Mouse (Mus musculus): ENCODE results near the gene C2.
A peak's percentile ranks its signal among the peaks of the same experiment; 100 is the strongest.

The C2 gene

GRCm38 (mm10) chr17:34898160-34898586 is at the start of gene C2, which contains the start of gene Ehmt2:
Gene C2 (minus strand): TSS chr17:34898265.
Gene Ehmt2 (plus strand): TSS chr17:34898469.
- peak; percentile 75 to 89 for DNase-seq (ENCODE audit: low spot score in 2 of 2)

GRCm38 (mm10) chr17:34947606-34948005 is 49.5 kb upstream of the C2 start:
- DNase-seq (ENCODE audit: low spot score in 2 of 2) = peak in 1 of 2 experiments; percentile 25

- DNase-seq (ENCODE audit: low spot score in 2 of 2) = no peak
Measured at GRCm38 (mm10) chr17:34946486-34947140, 48.5 kb upstream of the C2 start.

DNA sequence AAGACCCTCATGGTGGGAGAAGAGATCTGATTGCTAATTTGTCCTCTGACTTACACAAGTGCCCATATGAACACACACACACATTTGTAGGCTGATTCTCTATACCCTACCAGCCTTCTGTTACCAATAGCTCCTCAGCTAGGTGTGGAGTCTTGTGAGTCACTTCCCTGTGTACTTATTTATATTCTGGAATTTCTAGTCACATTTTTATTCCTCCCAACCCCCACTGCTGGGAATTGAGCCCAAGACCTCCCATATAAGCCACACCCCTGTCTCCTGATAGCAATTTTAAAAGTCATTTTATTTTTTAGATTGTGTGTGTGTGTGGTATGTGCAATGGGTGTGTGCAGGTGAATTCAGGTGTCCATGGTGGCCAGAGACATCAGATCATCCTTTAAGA is 46.3 kb upstream of the C2 start:
- no peak for DNase-seq (ENCODE audit: low spot score in 2 of 2)

DNA sequence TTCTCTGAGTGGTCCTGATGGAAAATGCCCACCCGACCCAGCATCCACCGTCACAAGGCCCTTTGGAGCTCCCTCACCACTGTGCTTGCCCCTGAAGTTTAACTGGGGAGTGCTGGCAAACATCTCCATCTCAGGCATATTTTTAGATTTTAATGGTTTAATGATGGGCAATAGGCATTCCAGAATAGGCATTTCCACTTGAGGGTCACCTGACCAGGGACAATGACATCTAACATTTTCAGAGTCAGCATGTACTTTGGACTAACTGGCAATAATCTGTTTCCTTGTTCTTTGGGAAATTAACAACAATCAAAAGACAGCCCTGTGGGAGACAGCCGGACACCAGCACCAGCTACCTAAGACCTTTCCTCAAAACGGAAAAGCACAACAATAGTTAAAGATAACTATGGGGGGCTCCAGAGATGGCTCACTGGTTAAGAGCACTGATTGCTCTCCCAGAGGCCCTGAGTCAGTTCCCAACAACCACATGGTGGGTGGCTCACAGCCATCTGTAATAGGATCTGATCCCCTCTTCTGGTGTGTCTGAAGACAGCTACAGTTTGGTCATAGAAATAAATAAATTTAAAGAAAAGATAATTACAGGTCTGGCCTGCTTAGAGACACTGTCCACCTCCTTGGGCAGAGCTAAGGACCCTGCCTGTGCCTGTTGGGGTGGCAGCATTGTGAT is 45.2 kb upstream of the C2 start:
- no peak for DNase-seq (ENCODE audit: low spot score in 2 of 2)

DNA sequence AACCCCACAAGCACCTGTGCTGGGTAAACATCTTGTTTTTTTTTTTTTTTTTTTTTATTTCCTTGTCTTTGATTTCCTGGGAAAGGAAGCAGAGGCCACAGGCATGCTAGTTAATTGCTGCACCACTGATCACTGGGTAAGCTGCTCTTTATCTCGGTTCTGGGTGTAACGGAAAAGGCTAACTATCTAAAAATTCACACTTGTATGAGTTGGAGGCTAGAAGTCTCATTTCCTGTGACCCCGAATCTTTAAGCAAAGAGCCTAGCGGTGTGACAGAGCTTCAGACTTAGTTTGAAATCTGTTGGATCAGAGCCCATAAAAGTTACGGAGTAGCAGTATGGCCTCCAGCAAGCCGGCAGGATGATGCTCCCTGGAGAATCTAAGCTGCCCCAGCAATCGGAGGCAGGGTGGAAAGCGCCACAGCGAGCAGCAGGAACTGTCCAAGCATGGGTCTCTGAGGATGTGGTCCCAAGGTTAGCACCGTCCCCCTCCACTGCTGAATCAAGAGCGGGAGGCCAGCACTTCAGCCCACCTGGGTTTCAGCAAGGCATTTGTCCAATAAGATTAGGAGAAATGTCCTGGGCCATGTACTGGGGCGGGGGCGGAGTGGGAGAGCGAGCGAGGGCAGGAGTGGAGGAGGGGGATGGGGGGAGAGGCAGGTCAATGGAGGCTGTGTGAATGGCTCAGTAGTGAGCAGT is 43.4 kb upstream of the C2 start:
- DNase-seq (ENCODE audit: low spot score in 2 of 2) = no peak

DNA sequence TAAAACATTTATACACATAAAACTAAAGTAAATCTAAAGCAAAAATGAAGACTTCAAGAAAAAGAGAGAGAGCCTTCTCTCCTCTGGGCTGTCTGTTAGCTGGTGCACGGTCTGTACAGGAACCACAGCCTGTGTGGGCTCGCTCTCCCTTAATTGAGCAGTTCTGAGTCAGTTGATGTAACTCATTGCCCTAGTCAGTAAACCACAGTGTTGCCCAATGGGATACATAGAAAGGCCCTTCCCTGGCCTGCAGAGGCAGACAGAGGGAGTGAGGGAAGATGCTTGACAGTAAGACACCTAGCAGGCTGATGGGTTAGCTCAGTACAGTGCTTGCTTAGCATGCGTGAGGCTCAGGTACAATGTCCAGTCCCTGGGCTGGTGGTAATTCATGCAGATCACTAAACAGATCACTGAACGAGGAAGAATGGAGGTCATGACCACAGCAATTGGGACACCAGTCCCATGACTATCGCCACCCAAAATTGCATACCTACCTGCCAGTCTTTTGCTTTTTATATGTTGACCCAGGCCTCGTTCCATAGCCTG is 40.0 kb upstream of the C2 start:
- no peak for DNase-seq (ENCODE audit: low spot score in 2 of 2)

DNA sequence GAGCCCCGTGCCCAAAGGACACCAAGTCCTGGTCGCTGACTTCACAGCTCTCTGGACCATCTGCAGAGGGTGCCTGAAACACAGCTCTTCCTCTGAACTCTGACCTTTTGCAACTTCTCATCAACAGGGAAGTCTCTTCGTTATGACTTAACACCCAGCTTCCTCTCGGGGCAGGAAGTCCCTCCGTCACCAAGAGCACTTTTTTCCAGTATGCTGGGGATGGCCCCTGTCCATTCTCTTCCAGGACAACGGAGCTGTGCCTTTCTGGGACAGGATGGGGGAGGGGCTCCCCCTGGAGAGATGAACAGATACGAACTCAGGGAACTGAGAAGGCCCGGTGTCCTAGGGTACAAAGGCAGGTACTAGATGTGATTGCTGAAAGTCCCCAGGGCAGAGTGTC is 36.8 kb upstream of the C2 start:
- no peak for DNase-seq (ENCODE audit: low spot score in 2 of 2)

DNA sequence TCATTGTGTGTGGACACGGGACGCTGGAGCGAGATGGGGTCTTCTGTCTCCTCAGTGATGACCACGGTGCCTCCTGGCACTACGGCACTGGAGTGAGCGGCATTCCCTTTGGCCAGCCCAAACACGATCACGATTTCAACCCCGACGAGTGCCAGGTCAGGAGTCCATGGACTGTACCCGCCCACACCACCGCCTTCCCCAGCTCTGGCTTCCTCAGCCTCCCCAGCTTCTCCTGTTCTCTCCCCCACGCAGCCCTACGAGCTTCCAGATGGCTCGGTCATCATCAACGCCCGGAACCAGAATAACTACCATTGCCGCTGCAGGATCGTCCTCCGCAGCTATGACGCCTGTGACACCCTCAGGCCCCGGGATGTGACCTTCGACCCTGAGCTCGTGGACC is 36.0 kb upstream of the C2 start:
- no peak for DNase-seq (ENCODE audit: low spot score in 2 of 2)

GRCm38 (mm10) chr17:34932287-34932686 is 34.2 kb upstream of the C2 start:
- no peak for DNase-seq (ENCODE audit: low spot score in 2 of 2)

DNA sequence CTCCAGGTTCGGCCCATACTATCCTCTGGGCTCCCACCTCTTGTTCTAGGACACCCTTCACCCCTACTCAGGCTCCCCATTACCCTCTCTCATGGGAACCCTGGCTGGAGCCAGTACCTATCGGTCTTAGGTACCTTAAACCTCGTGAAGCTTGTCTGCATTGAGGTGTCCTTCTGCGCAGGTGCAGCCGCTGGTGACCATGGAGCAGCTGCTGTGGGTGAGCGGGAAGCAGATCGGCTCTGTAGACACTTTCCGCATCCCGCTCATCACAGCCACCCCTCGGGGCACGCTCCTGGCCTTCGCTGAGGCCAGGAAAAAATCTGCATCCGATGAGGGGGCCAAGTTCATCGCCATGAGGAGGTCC is 33.7 kb upstream of the C2 start:
- DNase-seq (ENCODE audit: low spot score in 2 of 2) = no peak

- DNase-seq (ENCODE audit: low spot score in 2 of 2) = peak; percentile 95 to 97
Measured at GRCm38 (mm10) chr17:34931061-34931734, 33.1 kb upstream of the C2 start, which contains the start of gene Neu1. Gene Neu1 (plus strand): TSS chr17:34931253.

GRCm38 (mm10) chr17:34928841-34929240 is 30.8 kb upstream of the C2 start:
- DNase-seq (ENCODE audit: low spot score in 2 of 2) = no peak

DNA sequence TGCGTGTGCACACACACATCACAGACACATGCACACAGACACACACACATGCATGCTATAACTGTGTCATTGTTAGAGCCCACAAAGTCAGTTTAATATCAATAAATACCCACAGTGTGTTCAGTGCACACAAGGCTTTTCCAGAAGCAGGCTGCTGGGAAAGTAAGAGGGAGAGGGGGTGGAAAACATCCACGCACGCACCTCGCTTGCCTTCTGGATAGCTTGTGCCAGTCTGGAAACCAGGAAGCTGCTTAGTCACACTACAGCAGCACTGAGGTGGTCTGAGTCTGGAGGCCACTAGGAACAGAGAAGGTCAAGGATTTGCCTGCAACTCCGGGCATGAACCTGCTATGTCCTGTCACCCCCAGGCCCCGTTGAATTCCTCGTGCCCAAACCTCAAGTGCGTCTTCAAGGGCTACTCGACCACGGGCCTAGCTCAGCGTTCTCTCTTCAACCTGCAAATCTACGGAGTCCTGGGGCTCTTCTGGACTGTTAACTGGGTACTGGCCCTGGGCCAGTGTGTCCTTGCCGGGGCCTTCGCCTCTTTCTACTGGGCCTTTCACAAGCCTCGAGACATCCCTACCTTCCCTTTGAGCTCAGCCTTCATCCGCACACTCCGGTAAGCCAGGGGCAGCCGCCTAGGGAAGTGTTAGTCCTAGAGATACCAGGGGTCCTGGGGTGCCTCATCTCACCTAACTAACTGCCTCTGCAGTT is 29.4 kb upstream of the C2 start:
- DNase-seq (ENCODE audit: low spot score in 2 of 2) = no peak

GRCm38 (mm10) chr17:34924258-34924657 is 26.2 kb upstream of the C2 start:
- no peak for DNase-seq (ENCODE audit: low spot score in 2 of 2)

GRCm38 (mm10) chr17:34922939-34923338 is 24.9 kb upstream of the C2 start:
- no peak for DNase-seq (ENCODE audit: low spot score in 2 of 2)

- no peak for DNase-seq (ENCODE audit: low spot score in 2 of 2)
Measured at GRCm38 (mm10) chr17:34917188-34917587, 19.1 kb upstream of the C2 start.

GRCm38 (mm10) chr17:34916316-34916715 is 18.3 kb upstream of the C2 start:
- DNase-seq (ENCODE audit: low spot score in 2 of 2) = no peak

- DNase-seq (ENCODE audit: low spot score in 2 of 2) = no peak
Measured at GRCm38 (mm10) chr17:34915410-34915831, 17.4 kb upstream of the C2 start.

DNA sequence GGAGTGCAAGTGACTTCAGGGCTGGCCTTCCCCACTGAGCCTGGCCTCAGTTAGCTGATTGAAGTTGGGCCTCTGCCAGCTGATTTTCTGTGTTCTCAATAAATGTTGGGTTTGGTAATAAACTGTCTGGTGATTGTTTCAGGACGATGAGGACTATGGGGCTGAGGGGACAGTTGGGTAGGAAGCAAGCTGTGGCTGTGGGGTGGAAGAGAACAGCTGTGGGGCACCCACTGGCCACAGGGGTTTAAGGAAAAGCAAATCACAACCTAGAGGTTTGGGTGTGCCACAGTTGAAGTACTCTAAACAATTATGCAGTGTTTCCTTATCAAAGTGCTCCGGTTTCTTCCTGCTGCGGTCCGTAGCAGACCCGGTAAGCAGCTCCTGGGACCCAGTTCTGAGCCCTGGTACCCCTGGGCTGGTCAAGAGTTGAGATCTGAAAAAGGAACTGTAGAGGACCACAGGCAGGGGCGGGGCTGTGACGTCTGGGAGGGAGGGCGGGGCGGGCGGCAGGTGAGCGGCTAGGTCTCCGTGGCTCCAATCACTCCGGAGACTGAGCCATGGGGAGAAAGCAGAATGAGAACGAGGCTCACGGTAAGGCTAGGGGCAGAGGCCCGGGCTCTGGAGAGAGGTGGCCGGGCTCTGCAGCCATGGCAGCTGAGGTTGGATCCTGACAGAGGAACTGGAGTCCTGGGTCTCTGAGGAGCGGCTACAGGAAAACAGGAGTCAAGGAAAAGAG is 16.0 kb upstream of the C2 start, which contains the start of gene Slc44a4:
Gene Slc44a4, plus strand, starts transcription at position 537 of the 736 bp plus-strand sequence.
- DNase-seq (ENCODE audit: low spot score in 2 of 2) = no peak
